Mouse (Mus musculus) olfactory bulb, adult 2 months (tissue): ENCODE measurements around the gene Plscr3.

Source experiments
- CTCF ChIP-seq: fragments of 200-500 bp; IDR thresholded peaks from 2 replicates; pipeline ENCODE4 v1.5.1; 2012; ENCODE audit warnings: low read depth, mild to moderate bottlenecking, low read length, moderate library complexity; ENCODE audit not compliant: insufficient read depth
- POLR2A ChIP-seq: fragments of 200-500 bp; IDR thresholded peaks from 2 replicates; pipeline ENCODE4 v1.6.1; 2012; ENCODE audit warnings: mild to moderate bottlenecking, low read depth, low read length, moderate library complexity; ENCODE audit not compliant: insufficient read depth

DNA sequence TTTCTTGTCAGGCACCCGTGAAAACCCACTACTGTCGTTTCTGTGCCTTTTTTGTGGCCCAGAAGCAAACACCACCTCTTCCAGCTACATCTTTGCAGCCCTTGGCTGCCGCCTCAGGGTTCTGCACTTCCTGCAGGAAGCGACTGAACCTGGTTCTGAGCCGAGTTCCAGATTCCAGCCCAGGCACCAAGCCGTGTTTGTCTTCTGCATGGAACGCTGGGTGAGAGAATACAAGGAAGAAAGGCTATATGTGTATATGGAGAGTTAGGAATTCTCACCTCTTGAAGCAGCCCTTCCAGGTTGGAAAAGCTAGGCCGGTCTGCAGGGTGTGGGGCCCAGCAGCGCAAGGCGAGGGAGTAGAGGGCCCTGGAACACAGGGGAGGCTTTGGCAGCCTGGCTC, 8.5 kb downstream of the Plscr3 start:
- TF ChIP-seq CTCF = no peak
- no peak for TF ChIP-seq POLR2A
